Mouse (Mus musculus) testis, adult 2 months (tissue): ENCODE data around the gene Ercc6. TPM values are rescaled to one million over a fixed set of nuclear protein-coding genes. Genes with fewer than 3 reads are reported as not detected.

ENCODE experiments used
- H3K27ac ChIP-seq: fragments of 200-500 bp; 2 replicates; pipeline ENCODE4 v1.5.1; 2012; ENCODE audit warnings: low read depth, low read length; ENCODE audit not compliant: control insufficient read depth, insufficient read depth
- H3K27me3 ChIP-seq: fragments of 200-500 bp; 2 replicates; pipeline ENCODE4 v1.6.1; 2012; ENCODE audit warnings: mild to moderate bottlenecking, low read length, moderate library complexity; ENCODE audit not compliant: control insufficient read depth, insufficient read depth
- H3K36me3 ChIP-seq: fragments of 200-500 bp; 2 replicates; pipeline ENCODE4 v1.6.1; 2012; ENCODE audit warnings: mild to moderate bottlenecking, low read length; ENCODE audit not compliant: control insufficient read depth, insufficient read depth
- H3K4me1 ChIP-seq: fragments of 200-500 bp; 2 replicates; pipeline ENCODE4 v1.6.1; 2012; ENCODE audit warnings: low read length; ENCODE audit not compliant: control insufficient read depth, insufficient read depth
- H3K4me3 ChIP-seq: fragments of 200-500 bp; 2 replicates; pipeline ENCODE4 v1.5.1; 2012; ENCODE audit warnings: low read depth, mild to moderate bottlenecking, low read length, moderate library complexity, mixed read lengths; ENCODE audit not compliant: control insufficient read depth
- CTCF ChIP-seq: fragments of 200-500 bp; IDR thresholded peaks from 2 replicates; pipeline ENCODE4 v1.5.1; 2012; ENCODE audit warnings: low read depth, mild to moderate bottlenecking, inconsistent platforms, low read length, moderate library complexity; ENCODE audit not compliant: control insufficient read depth, insufficient read depth, insufficient replicate concordance
- POLR2A ChIP-seq: fragments of 200-500 bp; IDR thresholded peaks from 2 replicates; pipeline ENCODE4 v1.6.1; 2012; ENCODE audit warnings: low read depth, mild to moderate bottlenecking, inconsistent platforms, low read length, moderate library complexity; ENCODE audit not compliant: control insufficient read depth
- polyA plus RNA-seq: library from polyadenylated mRNA; depleted of rRNA; stranded (reverse); fragments of >200 nt; gene quantifications from 2 replicates; pipeline ENCODE4 v1.2.3, GENCODE M21; 2012

Gene Ercc6
- polyA plus RNA-seq, 1 experiment: 8.0 TPM

DNA sequence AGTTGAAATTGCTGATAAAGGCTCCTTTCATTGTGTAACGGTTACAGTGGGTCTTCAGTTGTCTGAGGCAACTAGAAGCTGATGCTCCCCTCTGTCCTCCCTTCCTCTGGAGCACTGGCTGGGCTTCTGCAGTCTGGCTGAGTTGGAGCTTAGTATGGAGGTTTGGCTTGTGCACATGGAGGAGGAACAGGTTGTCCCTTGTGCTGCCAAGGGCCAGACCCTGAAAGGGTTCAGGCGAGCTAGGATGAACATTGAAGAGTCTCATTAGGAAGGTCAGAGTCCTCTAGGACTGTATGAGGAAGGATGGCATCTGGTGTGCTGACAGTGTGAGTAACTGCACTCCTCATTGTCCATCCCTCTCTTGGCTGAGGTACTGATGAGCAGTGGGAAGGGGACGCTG, 18.1 kb downstream of the Ercc6 start:
- Histone ChIP-seq H3K4me3 (no peak overlapping the region), H3K27ac (no peak overlapping the region), H3K27me3 (no peaks in the 10 kb centered on the region), H3K4me1 (no peaks in the 10 kb centered on the region), H3K36me3 (peaks cover 3% of the 10 kb centered on the region)
- TF ChIP-seq CTCF: no peak
- no peak for TF ChIP-seq POLR2A

DNA sequence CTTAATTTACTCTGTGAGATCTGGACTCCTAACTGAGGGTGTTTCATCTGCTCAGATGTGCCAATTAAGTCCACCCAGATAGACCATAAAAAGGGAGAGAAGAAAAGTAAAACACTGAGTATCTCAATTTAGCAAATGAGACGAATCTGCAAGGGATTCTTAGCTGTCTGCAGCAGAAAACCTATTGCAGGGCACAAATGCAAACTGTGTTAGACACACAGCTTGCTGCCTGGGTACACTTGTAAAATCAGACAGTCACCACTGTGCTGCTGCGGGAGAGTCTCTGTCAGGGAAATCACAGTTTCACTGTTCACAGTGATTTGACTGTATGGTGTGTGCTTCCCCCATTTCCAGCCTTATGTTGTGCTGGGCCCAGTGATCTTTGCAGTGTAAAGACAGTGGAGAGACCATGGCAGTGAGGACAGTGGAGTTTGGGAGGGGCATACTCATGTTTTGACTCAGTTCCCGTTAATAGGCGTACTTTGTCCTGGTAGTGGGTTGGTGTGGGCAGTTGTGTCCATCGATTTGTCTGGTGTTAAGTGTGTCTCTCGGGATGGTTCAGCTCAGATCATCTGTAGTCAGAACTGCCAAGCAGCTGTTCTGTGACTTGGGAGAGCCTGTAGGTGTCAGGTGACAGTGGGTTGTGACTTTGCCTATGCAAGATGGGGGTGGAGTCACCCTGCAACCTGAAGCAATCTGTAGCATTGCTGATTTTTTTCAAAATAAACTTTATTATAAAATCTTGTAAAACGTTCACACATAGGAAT, 19.2 kb downstream of the Ercc6 start:
- Histone ChIP-seq H3K36me3 (no peaks in the 10 kb centered on the region; the same call in 1 of the 2 replicates), H3K27me3 (no peaks in the 10 kb centered on the region), H3K4me3 (no peak overlapping the region), H3K4me1 (no peaks in the 10 kb centered on the region), H3K27ac (no peak overlapping the region)
- TF ChIP-seq CTCF (no peak), POLR2A (no peak)

DNA sequence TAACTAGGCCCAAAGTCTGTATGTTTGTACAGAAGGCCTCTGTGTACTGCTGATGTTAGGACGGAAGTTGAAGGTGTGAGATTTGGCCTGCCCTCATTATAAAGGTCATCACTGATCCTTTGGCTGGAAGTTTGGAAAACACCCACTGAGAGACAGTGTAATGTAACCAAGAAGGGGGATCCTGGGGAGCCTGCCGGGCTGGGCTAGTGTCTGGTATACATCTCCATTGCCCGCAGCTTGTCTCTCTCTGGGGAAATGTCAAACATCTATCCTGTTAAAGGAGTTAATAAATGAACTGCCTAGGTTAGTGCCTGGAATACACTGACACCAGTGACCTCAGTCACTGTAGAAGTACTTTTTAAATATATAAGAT, 19.8 kb downstream of the Ercc6 start:
- TF ChIP-seq POLR2A (no peak), CTCF (no peak)
- H3K36me3 ChIP-seq: no peaks in the 10 kb centered on the region; the same call in 1 of the 2 replicates

DNA sequence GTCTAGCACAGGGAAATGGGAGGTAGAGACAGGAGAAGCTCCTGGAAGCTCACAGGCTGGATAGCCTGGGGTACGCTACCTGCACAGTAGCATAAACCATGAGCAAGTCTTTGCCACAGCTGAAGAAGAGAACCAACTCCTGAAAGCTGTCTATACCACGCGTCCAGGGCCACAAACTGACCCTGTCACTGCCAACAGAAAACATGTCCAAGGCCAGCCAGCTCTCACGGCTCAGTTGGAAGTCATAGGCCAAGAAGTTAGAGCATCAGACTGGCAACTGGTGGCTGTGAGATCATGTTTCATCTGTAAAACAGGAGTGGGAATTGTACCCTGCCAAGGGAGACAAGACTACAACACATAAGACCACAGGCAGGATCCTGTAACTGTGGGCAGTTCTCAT, 20.3 kb downstream of the Ercc6 start:
- Histone ChIP-seq H3K27me3 (no peaks in the 10 kb centered on the region), H3K4me3 (no peak overlapping the region), H3K27ac (no peak overlapping the region), H3K4me1 (no peaks in the 10 kb centered on the region), H3K36me3 (no peaks in the 10 kb centered on the region; the same call in 1 of the 2 replicates)
- no peak for TF ChIP-seq POLR2A
- no peak for TF ChIP-seq CTCF

More for the DNA sequence above, 19.8 kb downstream of the Ercc6 start:
- Histone ChIP-seq H3K4me1 (no peaks in the 10 kb centered on the region), H3K4me3 (no peak overlapping the region), H3K27ac (no peak overlapping the region), H3K27me3 (no peaks in the 10 kb centered on the region)

DNA sequence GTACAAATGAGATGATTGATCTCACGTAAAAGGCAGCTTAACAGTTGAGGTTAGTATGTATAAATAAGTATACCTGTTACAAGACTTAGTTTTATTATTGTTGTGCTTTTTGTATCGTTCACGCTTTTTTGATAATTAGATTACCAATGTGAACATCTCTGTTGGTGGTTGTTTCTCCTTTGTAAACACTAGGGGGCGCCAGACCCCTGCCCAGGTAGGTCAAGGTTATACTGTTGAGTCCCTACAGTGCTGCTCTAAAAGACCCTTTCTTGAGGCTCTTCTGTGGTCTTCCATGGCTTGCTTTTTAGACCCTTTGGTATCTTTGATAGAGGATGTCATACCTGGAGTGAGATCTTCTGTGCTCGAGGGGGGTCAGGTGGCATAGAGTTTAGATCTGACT, 20.8 kb downstream of the Ercc6 start:
- Histone ChIP-seq H3K27ac (no peak overlapping the region), H3K36me3 (no peaks in the 10 kb centered on the region), H3K4me3 (no peak overlapping the region), H3K27me3 (no peaks in the 10 kb centered on the region), H3K4me1 (no peaks in the 10 kb centered on the region)
- TF ChIP-seq POLR2A (no peak), CTCF (no peak)

DNA sequence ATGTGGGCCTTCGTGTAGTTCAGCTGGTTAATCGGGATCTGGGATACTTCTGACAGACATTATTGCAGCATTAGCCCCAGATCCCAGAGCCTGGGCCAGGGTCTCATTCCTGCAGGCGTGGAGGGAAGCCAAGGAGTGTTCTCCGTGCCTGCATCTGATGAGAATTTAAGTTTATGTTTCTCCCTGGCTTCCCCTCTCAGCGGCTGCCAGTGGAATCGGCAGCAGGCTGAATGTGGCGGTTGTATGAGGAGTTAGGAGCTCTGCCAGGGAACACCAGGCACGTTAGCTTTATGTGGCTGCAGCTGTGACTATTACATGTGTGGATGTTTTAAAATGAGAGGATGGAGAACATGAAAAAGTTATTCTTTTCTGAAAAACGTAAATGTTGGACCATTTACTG, 23.4 kb downstream of the Ercc6 start:
- Histone ChIP-seq H3K27me3 (no peaks in the 10 kb centered on the region), H3K36me3 (0 out of 2 replicates have a peak, but pooled peaks cover 2% of the 10 kb centered on the region), H3K4me1 (no peaks in the 10 kb centered on the region), H3K4me3 (no peak overlapping the region), H3K27ac (no peak overlapping the region)
- no peak for TF ChIP-seq CTCF
- no peak for TF ChIP-seq POLR2A

DNA sequence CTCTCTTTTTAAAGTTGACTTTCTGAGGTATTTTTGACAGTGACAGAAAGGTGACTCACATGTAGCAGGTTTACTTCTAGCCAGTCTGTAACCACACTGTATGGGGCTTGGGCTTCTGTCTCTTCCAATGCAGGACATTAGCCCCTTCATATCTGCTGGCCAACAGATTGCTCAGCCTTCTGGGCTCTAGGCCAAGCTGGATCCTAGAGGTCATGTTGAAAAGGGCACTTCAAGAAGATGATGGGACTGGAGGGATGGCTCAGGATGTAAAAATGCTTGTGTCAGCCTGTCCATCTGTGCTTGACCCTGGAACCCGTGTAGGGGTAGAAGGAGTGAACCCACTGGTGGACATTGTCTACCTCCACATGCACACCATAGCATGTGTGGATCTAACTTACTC, 24.8 kb downstream of the Ercc6 start:
- Histone ChIP-seq H3K4me3 (no peak overlapping the region), H3K27ac (no peak overlapping the region), H3K27me3 (no peaks in the 10 kb centered on the region), H3K36me3 (0 out of 2 replicates have a peak, but pooled peaks cover 2% of the 10 kb centered on the region), H3K4me1 (no peaks in the 10 kb centered on the region)
- TF ChIP-seq POLR2A (no peak), CTCF (no peak)
